Mouse (Mus musculus): ENCODE results near the gene Cox4i2. TPM values are rescaled to one million over a fixed set of nuclear protein-coding genes. Genes with fewer than 3 reads are reported as not detected.

Gene Cox4i2
- total and polyA plus RNA-seq, 2 experiments from 2014 or later, result 4.3 to 5.4 TPM

- no peak overlapping the region for H3K4me2 ChIP-seq (ENCODE audit: low read depth)
- ATAC-seq (no peak), DNase-seq (no peak)
- H3K36me3 ChIP-seq (ENCODE audit: insufficient read depth), result peaks cover 22% of the 10 kb centered on the region; the same call in 1 of the 2 replicates
- WGBS, result 89% methylated on average over 3 of the region's 3 CpGs
- no peak overlapping the region for H3K27ac ChIP-seq (ENCODE audit: low read depth, low read length)
- no peak overlapping the region for H3K4me3 ChIP-seq (ENCODE audit: low read depth, low read length)
- H3K4me1 ChIP-seq (ENCODE audit: insufficient read depth), result no peaks in the 10 kb centered on the region
- no peak for TF ChIP-seq CTCF (IDR thresholded peaks at IDR 0.05; ENCODE audit: low read depth)
- no peaks in the 10 kb centered on the region for H3K9me3 ChIP-seq (ENCODE audit: low read length)
- no peak overlapping the region for H3K9ac ChIP-seq
- H3K27me3 ChIP-seq (ENCODE audit: insufficient read depth, low read length), result no peaks in the 10 kb centered on the region
Observed at GRCm38 (mm10) chr2:152777081-152777480, 23.1 kb downstream of the Cox4i2 start.

- Histone ChIP-seq H3K36me3 (ENCODE audit: insufficient read depth) (peaks cover 22% of the 10 kb centered on the region; the same call in 1 of the 2 replicates), H3K4me2 (ENCODE audit: low read depth) (no peak overlapping the region), H3K4me1 (ENCODE audit: insufficient read depth) (no peaks in the 10 kb centered on the region), H3K4me3 (ENCODE audit: low read depth, low read length) (no peak overlapping the region), H3K27me3 (ENCODE audit: insufficient read depth, low read length) (no peaks in the 10 kb centered on the region), H3K27ac (ENCODE audit: low read depth, low read length) (no peak overlapping the region), H3K9me3 (ENCODE audit: low read length) (no peaks in the 10 kb centered on the region), H3K9ac (no peak overlapping the region)
- DNase-seq, result no peak
- WGBS, result 94% methylated on average over 2 of the region's 2 CpGs
- no peak for ATAC-seq
- no peak for TF ChIP-seq CTCF (IDR thresholded peaks at IDR 0.05; ENCODE audit: low read depth)
Observed at GRCm38 (mm10) chr2:152780466-152780865, 26.5 kb downstream of the Cox4i2 start.

GRCm38 (mm10) chr2:152781031-152781711 lies 27.2 kb downstream of the Cox4i2 start:
- no peak for TF ChIP-seq CTCF (IDR thresholded peaks at IDR 0.05; ENCODE audit: low read depth)
- ATAC-seq (no peak), DNase-seq (no peak)
- 81% methylated on average over 3 of the region's 3 CpGs for WGBS
- Histone ChIP-seq H3K36me3 (ENCODE audit: insufficient read depth) (peaks cover 22% of the 10 kb centered on the region; the same call in 1 of the 2 replicates), H3K9ac (no peak overlapping the region), H3K9me3 (ENCODE audit: low read length) (no peaks in the 10 kb centered on the region), H3K27me3 (ENCODE audit: insufficient read depth, low read length) (no peaks in the 10 kb centered on the region), H3K27ac (ENCODE audit: low read depth, low read length) (no peak overlapping the region), H3K4me1 (ENCODE audit: insufficient read depth) (peaks cover 3% of the 10 kb centered on the region; the same call in 1 of the 2 replicates), H3K4me3 (ENCODE audit: low read depth, low read length) (no peak overlapping the region), H3K4me2 (ENCODE audit: low read depth) (no peak overlapping the region)

- no peak overlapping the region for H3K9ac ChIP-seq
- no peak overlapping the region for H3K4me3 ChIP-seq (ENCODE audit: low read depth, low read length)
- H3K9me3 ChIP-seq (ENCODE audit: low read length), result no peaks in the 10 kb centered on the region
- H3K4me1 ChIP-seq (ENCODE audit: insufficient read depth), result peaks cover 3% of the 10 kb centered on the region; the same call in 1 of the 2 replicates
- 75% methylated on average over 5 of the region's 5 CpGs for WGBS
- H3K36me3 ChIP-seq (ENCODE audit: insufficient read depth), result peaks cover 22% of the 10 kb centered on the region; the same call in 1 of the 2 replicates
- no peak for ATAC-seq
- no peak for TF ChIP-seq CTCF (IDR thresholded peaks at IDR 0.05; ENCODE audit: low read depth)
- DNase-seq, result no peak
- no peak overlapping the region for H3K4me2 ChIP-seq (ENCODE audit: low read depth)
- no peak overlapping the region for H3K27ac ChIP-seq (ENCODE audit: low read depth, low read length)
- no peaks in the 10 kb centered on the region for H3K27me3 ChIP-seq (ENCODE audit: insufficient read depth, low read length)
Observed at GRCm38 (mm10) chr2:152782656-152783055, 28.7 kb downstream of the Cox4i2 start.

- peaks cover 3% of the 10 kb centered on the region; the same call in 1 of the 2 replicates for H3K4me1 ChIP-seq (ENCODE audit: insufficient read depth)
- no peaks in the 10 kb centered on the region for H3K27me3 ChIP-seq (ENCODE audit: insufficient read depth, low read length)
- H3K4me3 ChIP-seq (ENCODE audit: low read depth, low read length), result no peak overlapping the region
- ATAC-seq (no peak), DNase-seq (no peak)
- WGBS, result 85% methylated on average over 5 of the region's 5 CpGs
- H3K27ac ChIP-seq (ENCODE audit: low read depth, low read length), result no peak overlapping the region
- no peaks in the 10 kb centered on the region for H3K9me3 ChIP-seq (ENCODE audit: low read length)
- H3K4me2 ChIP-seq (ENCODE audit: low read depth), result no peak overlapping the region
- H3K36me3 ChIP-seq (ENCODE audit: insufficient read depth), result peaks cover 22% of the 10 kb centered on the region; the same call in 1 of the 2 replicates
- no peak overlapping the region for H3K9ac ChIP-seq
- no peak for TF ChIP-seq CTCF (IDR thresholded peaks at IDR 0.05; ENCODE audit: low read depth)
Observed at GRCm38 (mm10) chr2:152783241-152783640, 29.3 kb downstream of the Cox4i2 start.

- no peak overlapping the region for H3K4me2 ChIP-seq (ENCODE audit: low read depth)
- TF ChIP-seq CTCF (IDR thresholded peaks at IDR 0.05; ENCODE audit: low read depth), result no peak
- peaks cover 17% of the 10 kb centered on the region; the same call in 1 of the 2 replicates for H3K36me3 ChIP-seq (ENCODE audit: insufficient read depth)
- H3K4me1 ChIP-seq (ENCODE audit: insufficient read depth), result peaks cover 3% of the 10 kb centered on the region; the same call in 1 of the 2 replicates
- peak overlapping the region; percentile 59; the same call in 1 of the 2 replicates for H3K27ac ChIP-seq (ENCODE audit: low read depth, low read length)
- H3K4me3 ChIP-seq (ENCODE audit: low read depth, low read length), result no peak overlapping the region
- H3K9ac ChIP-seq, result no peak overlapping the region
- DNase-seq (no peak), ATAC-seq (no peak)
- no peaks in the 10 kb centered on the region for H3K27me3 ChIP-seq (ENCODE audit: insufficient read depth, low read length)
- H3K9me3 ChIP-seq (ENCODE audit: low read length), result no peaks in the 10 kb centered on the region
- WGBS, result 94% methylated on average over 8 of the region's 8 CpGs
Observed at GRCm38 (mm10) chr2:152784640-152785039, 30.7 kb downstream of the Cox4i2 start.
